Mouse (Mus musculus) cortical plate, adult 2 months (tissue): ENCODE measurements around the gene Tmem37. TPM values are rescaled to one million over a fixed set of nuclear protein-coding genes. Genes with fewer than 3 reads are reported as not detected.

Experiments
- H3K27ac ChIP-seq: fragments of 200-500 bp; 2 replicates; pipeline ENCODE4 v1.5.1; 2012; ENCODE audit warnings: low read length, control low read depth, inconsistent platforms; ENCODE audit not compliant: insufficient read depth
- H3K4me1 ChIP-seq: fragments of 200-500 bp; 2 replicates; pipeline ENCODE4 v1.6.1; 2011; ENCODE audit warnings: low read length; ENCODE audit not compliant: control insufficient read depth, insufficient read depth
- H3K4me3 ChIP-seq: fragments of 200-500 bp; 2 replicates; pipeline ENCODE4 v1.5.1; 2011; ENCODE audit warnings: mild to moderate bottlenecking, low read length, control low read depth; ENCODE audit not compliant: insufficient read depth
- CTCF ChIP-seq: fragments of 200-500 bp; IDR thresholded peaks from 2 replicates; pipeline ENCODE4 v1.5.1; 2011; ENCODE audit warnings: mild to moderate bottlenecking, control low read depth, low read length; ENCODE audit not compliant: insufficient read depth; ENCODE audit errors: extremely low read depth
- POLR2A ChIP-seq: fragments of 200-500 bp; IDR thresholded peaks from 2 replicates; pipeline ENCODE4 v1.6.1; 2011; ENCODE audit warnings: mild to moderate bottlenecking, low read length, control low read depth; ENCODE audit not compliant: insufficient read depth; ENCODE audit errors: extremely low read depth
- polyA plus RNA-seq: library from polyadenylated mRNA; depleted of rRNA; stranded (reverse); fragments of >200 nt; gene quantifications from 2 replicates; pipeline ENCODE4 v1.2.3, GENCODE M21; 2012

Tmem37 gene
- polyA plus RNA-seq, 1 experiment, result 3.0 TPM

- H3K4me3 ChIP-seq, result no peak overlapping the region
- no peak overlapping the region for H3K27ac ChIP-seq
- H3K4me1 ChIP-seq, result no peaks in the 10 kb centered on the region
- TF ChIP-seq POLR2A (no peak), CTCF (no peak)
Measured at GRCm38 (mm10) chr1:120064036-120064682, 9.7 kb downstream of the Tmem37 start.

- Histone ChIP-seq H3K4me3 (no peak overlapping the region), H3K27ac (no peak overlapping the region), H3K4me1 (no peaks in the 10 kb centered on the region; the same call in 1 of the 2 replicates)
- TF ChIP-seq POLR2A (no peak), CTCF (no peak)
Measured at GRCm38 (mm10) chr1:120062231-120062630, 11.6 kb downstream of the Tmem37 start.

- Histone ChIP-seq H3K27ac (no peak overlapping the region), H3K4me1 (peaks cover 3% of the 10 kb centered on the region), H3K4me3 (no peak overlapping the region)
- TF ChIP-seq POLR2A (no peak), CTCF (no peak)
Measured at GRCm38 (mm10) chr1:120060687-120061086, 13.2 kb downstream of the Tmem37 start.

DNA sequence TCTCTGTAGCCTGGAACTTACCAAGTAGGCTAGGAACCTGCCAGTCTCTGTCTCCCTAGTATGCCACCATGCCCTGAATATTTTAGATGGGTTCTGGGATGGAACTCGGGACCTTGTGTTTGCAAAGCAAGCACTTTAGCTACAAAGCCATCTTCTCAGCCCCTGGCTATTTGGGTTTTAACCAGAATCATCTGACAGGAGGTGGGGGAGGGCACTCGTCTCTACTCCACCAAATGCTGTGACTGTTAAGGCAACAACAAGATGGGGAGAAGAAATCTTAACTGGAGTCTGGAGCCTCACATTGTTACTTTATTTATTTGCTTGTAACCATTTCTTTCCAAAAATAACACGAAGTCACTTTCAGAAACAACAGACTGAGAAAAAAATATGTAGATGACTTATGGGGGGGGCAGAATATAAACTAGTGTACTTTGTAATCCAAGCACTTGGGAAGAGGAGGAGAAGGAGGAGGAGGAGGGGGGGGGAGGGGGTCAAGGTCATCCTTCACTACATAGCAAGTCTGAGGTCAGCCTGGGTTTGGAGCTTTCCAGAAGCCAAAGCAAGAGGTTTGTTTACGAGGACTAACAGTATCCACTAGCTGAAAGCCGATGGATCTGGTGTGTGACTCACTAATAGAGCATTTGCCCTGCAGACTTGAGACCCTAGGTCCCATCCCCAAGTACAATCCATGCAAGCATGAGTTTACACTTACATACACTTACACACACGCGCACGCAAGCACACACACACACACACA lies 16.0 kb downstream of the Tmem37 start:
- H3K27ac ChIP-seq, result no peak overlapping the region
- H3K4me3 ChIP-seq, result no peak overlapping the region
- H3K4me1 ChIP-seq, result peaks cover 3% of the 10 kb centered on the region
- TF ChIP-seq POLR2A (no peak), CTCF (no peak)

DNA sequence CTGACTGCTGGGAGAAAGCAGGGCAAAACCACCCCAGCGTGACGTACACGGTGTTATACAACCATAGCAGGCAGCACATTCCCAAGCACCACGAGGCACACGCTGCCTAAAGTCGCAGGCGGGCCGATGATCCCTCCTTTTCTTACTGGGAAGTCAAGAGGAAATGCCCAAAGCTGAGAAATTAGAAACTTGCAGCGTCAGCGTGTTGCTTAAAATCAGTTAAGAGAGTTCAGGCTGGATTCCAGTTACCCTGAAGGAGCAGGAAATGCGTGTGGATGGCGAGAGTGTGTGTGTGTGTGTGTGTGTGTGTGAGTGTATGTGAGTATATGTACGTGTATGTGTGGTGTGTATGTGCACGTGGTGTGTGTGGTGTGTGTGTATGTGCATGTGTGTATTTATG lies 16.8 kb downstream of the Tmem37 start:
- no peak overlapping the region for H3K4me3 ChIP-seq
- H3K4me1 ChIP-seq, result peaks cover 3% of the 10 kb centered on the region
- TF ChIP-seq CTCF (no peak), POLR2A (no peak)
- no peak overlapping the region for H3K27ac ChIP-seq

GRCm38 (mm10) chr1:120056236-120056635 lies 17.6 kb downstream of the Tmem37 start:
- TF ChIP-seq POLR2A (no peak), CTCF (no peak)

GRCm38 (mm10) chr1:120055475-120055874 lies 18.4 kb downstream of the Tmem37 start:
- no peak for TF ChIP-seq CTCF
- no peak for TF ChIP-seq POLR2A
- H3K4me1 ChIP-seq, result peaks cover 3% of the 10 kb centered on the region
- H3K4me3 ChIP-seq, result no peak overlapping the region
- H3K27ac ChIP-seq, result no peak overlapping the region

More at GRCm38 (mm10) chr1:120056236-120056635, 17.6 kb downstream of the Tmem37 start:
- H3K27ac ChIP-seq, result no peak overlapping the region
- H3K4me3 ChIP-seq, result no peak overlapping the region
- peaks cover 3% of the 10 kb centered on the region for H3K4me1 ChIP-seq

- Histone ChIP-seq H3K4me1 (peaks cover 3% of the 10 kb centered on the region), H3K27ac (no peak overlapping the region), H3K4me3 (no peak overlapping the region)
- TF ChIP-seq CTCF, result no peak
- TF ChIP-seq POLR2A, result no peak
Measured at GRCm38 (mm10) chr1:120054997-120055396, 18.9 kb downstream of the Tmem37 start.

DNA sequence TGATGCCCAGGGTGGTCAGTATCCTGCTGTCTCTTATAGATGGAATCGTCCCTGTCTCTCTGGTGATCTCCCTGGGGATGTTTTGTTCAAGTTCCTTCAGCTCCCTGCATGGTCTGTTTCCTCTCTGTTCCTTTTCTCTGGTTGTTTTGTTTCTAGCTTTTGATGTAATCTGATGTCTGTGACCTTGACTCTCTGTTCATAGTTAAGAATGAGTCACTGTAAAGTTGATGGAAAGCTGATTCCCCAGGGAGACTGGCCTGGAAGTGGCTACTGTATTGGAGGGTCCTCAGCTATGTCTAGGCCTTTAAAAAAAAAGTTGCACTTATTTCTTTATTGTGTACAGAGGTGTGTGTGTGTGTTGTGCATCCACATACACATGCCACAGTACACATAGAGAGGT lies 22.8 kb downstream of the Tmem37 start:
- H3K4me3 ChIP-seq, result no peak overlapping the region
- TF ChIP-seq CTCF (no peak), POLR2A (no peak)
- no peaks in the 10 kb centered on the region for H3K4me1 ChIP-seq
- no peak overlapping the region for H3K27ac ChIP-seq

DNA sequence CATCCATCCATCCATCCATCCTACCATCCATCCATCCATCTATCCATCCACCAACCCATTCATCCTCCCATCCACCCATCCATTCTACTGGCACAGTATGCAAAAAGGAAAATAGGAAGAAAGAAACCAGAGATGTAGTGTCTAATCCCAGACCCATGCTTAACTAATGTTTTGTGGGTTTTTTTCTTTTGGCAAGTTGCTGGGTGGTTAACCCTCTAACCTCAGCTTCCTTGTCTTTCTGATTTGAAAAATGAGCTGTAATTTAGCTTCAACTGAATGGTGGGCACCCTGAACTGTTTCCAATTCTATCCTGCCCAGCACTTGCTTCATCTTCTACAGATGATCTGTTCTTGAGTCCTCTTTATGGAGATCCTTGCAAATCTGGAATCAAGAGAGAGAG lies 26.5 kb downstream of the Tmem37 start:
- no peak overlapping the region for H3K27ac ChIP-seq
- TF ChIP-seq POLR2A (no peak), CTCF (no peak)
- no peak overlapping the region for H3K4me3 ChIP-seq
- no peaks in the 10 kb centered on the region for H3K4me1 ChIP-seq
